Mouse (Mus musculus) MN1 (cell line): ENCODE results near the gene Slc37a1.

Experiments used
- DNase-seq: peaks from one replicate; pipeline ENCODE4 v3.0.0-alpha.2; 2016; ENCODE audit warnings: low spot score

Gene Slc37a1

GRCm38 (mm10) chr17:31286492-31286891 is at the start of gene Slc37a1:
Slc37a1 (plus strand) TSS chr17:31286792.
- no peak for DNase-seq

- DNase-seq = no peak
These were observed 48.2 kb upstream of the Slc37a1 start for GRCm38 (mm10) chr17:31238234-31239020.

- DNase-seq = no peak
These were observed 45.4 kb upstream of the Slc37a1 start for GRCm38 (mm10) chr17:31241156-31241555.

- no peak for DNase-seq
These were observed 43.8 kb upstream of the Slc37a1 start for GRCm38 (mm10) chr17:31242764-31243163.

GRCm38 (mm10) chr17:31245321-31245720 is 41.3 kb upstream of the Slc37a1 start:
- DNase-seq = no peak

GRCm38 (mm10) chr17:31247144-31247543 is 39.4 kb upstream of the Slc37a1 start:
- DNase-seq = no peak

- DNase-seq = no peak
These were observed 32.6 kb upstream of the Slc37a1 start for GRCm38 (mm10) chr17:31253951-31254350.

- peak; percentile 78 for DNase-seq
These were observed 32.1 kb upstream of the Slc37a1 start for GRCm38 (mm10) chr17:31254463-31254931.

GRCm38 (mm10) chr17:31257149-31257548 is 29.4 kb upstream of the Slc37a1 start:
- no peak for DNase-seq

- DNase-seq = no peak
These were observed 28.7 kb upstream of the Slc37a1 start for GRCm38 (mm10) chr17:31257898-31258297.

GRCm38 (mm10) chr17:31258310-31258865 is 28.2 kb upstream of the Slc37a1 start:
- DNase-seq = no peak

GRCm38 (mm10) chr17:31259145-31259544 is 27.4 kb upstream of the Slc37a1 start:
- no peak for DNase-seq

GRCm38 (mm10) chr17:31259825-31260224 is 26.8 kb upstream of the Slc37a1 start:
- DNase-seq = no peak

- no peak for DNase-seq
These were observed 26.2 kb upstream of the Slc37a1 start for GRCm38 (mm10) chr17:31260430-31260829.

GRCm38 (mm10) chr17:31261352-31261751 is 25.2 kb upstream of the Slc37a1 start:
- DNase-seq = no peak

- no peak for DNase-seq
These were observed 23.9 kb upstream of the Slc37a1 start for GRCm38 (mm10) chr17:31262715-31263114.

GRCm38 (mm10) chr17:31263770-31264169 is 22.8 kb upstream of the Slc37a1 start:
- DNase-seq = no peak

GRCm38 (mm10) chr17:31264372-31264771 is 22.2 kb upstream of the Slc37a1 start:
- no peak for DNase-seq

GRCm38 (mm10) chr17:31265171-31265572 is 21.4 kb upstream of the Slc37a1 start:
- DNase-seq = no peak

GRCm38 (mm10) chr17:31265831-31266230 is 20.8 kb upstream of the Slc37a1 start:
- no peak for DNase-seq

GRCm38 (mm10) chr17:31266321-31266950 is 20.2 kb upstream of the Slc37a1 start:
- no peak for DNase-seq

- no peak for DNase-seq
These were observed 19.5 kb upstream of the Slc37a1 start for GRCm38 (mm10) chr17:31267138-31267537.

GRCm38 (mm10) chr17:31267603-31268002 is 19.0 kb upstream of the Slc37a1 start:
- no peak for DNase-seq
